11 mouse cellular contexts compared by ENCODE assay signal in the genomic region with DNA sequence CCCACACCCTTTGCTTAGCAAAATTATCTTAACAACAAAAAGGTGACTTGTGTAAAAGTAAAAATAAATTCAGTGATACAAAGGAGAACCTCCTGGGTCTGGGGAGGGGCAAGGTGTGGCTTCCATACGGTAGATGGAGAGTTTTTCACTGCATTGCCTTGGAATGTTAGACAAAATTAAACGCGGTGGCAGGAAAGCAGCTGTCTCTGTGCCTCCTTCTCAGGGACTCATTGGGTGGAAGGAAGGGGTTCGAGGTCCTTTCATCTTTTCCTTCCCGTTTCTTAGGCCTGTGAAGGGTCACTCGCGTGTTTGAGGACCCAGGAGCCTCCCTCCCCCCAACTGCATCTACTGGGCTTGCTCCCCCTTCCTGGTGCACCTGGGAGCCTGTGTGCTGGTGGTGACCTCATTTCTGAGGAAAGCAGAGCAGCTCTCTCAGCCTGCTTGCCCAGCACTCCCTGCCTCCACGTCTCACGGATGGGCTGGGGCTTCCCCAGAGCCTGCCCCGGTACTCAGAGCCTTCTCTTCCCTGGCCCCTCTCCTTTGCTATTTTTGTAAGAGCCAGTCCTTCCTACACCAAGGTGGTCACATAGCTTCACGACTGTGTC. TPM values are rescaled to one million over a fixed set of nuclear protein-coding genes. Genes with fewer than 3 reads are reported as not detected.
DNase-seq lines count a peak whose midpoint lies in the region; ATAC-seq lines count a peak whose summit lies in the region.
"Had no signal": no experiment of that assay in that cellular context is flagged by ENCODE, and none has a peak within 500 bp of the region (broad histone marks: within the 10 kb centered on the region; RNA-seq: fewer than 3 reads in every experiment).

No protein-coding gene starts in this region.

- WGBS in forebrain, embryonic 12.5 days = under 1% methylated on average over 11 of the region's 11 CpGs
- WGBS in midbrain, embryonic 12.5 days = 2% methylated on average over 11 of the region's 11 CpGs

- peak overlapping the region; percentile 94 for H3K4me2 ChIP-seq in forebrain, embryonic 12.5 days
- H3K4me2 ChIP-seq in midbrain, embryonic 12.5 days (replicated peaks) = peak overlapping the region; percentile 77
- H3K4me2 ChIP-seq: limb, embryonic 15.5 days had no signal

- no peaks in the 10 kb centered on the region for H3K9me3 ChIP-seq in forebrain, embryonic 12.5 days
- no peaks in the 10 kb centered on the region for H3K9me3 ChIP-seq in midbrain, embryonic 12.5 days
- H3K9me3 ChIP-seq: limb, embryonic 15.5 days had no signal

- H3K9ac ChIP-seq in forebrain, embryonic 12.5 days = peak overlapping the region; percentile 100
- peak overlapping the region; percentile 92 for H3K9ac ChIP-seq in midbrain, embryonic 12.5 days (replicated peaks)
- H3K9ac ChIP-seq: limb, embryonic 15.5 days had no signal

- ATAC-seq in forebrain, embryonic 12.5 days (ENCODE audit: low FRiP score) = no peak
- ATAC-seq in midbrain, embryonic 12.5 days (ENCODE audit: low FRiP score, low read depth) = no peak

- peak; percentile 29 for DNase-seq in ES-CJ7 (ENCODE audit: low read depth, low spot score)
- peak; percentile 73 for DNase-seq in cerebellum, adult 11-12 months
- no peak for DNase-seq in adrenal gland, postnatal 10 days
- DNase-seq in urinary bladder, postnatal 10 days (ENCODE audit: low spot score) = no peak
- no peak for DNase-seq in heart, adult 11 months
- DNase-seq: gastrocnemius, postnatal 10 days; heart, postnatal 4 days; kidney, postnatal 4 days had no signal

- H3K4me1 ChIP-seq in forebrain, embryonic 12.5 days = peaks cover 79% of the 10 kb centered on the region
- peaks cover 68% of the 10 kb centered on the region for H3K4me1 ChIP-seq in midbrain, embryonic 12.5 days

- peaks cover 55% of the 10 kb centered on the region for H3K36me3 ChIP-seq in forebrain, embryonic 12.5 days (replicated peaks)
- H3K36me3 ChIP-seq in midbrain, embryonic 12.5 days = peaks cover 27% of the 10 kb centered on the region; the same call in 1 of the 2 replicates
- H3K36me3 ChIP-seq: limb, embryonic 15.5 days had no signal

- peaks cover 37% of the 10 kb centered on the region; the same call in 1 of the 2 replicates for H3K27me3 ChIP-seq in forebrain, embryonic 12.5 days
- H3K27me3 ChIP-seq in midbrain, embryonic 12.5 days = peaks cover 96% of the 10 kb centered on the region

- peak overlapping the region; percentile 100 for H3K27ac ChIP-seq in forebrain, embryonic 12.5 days
- peak overlapping the region; percentile 97 for H3K27ac ChIP-seq in midbrain, embryonic 12.5 days (replicated peaks)
- H3K27ac ChIP-seq: limb, embryonic 15.5 days had no signal

- peak overlapping the region; percentile 95 for H3K4me3 ChIP-seq in forebrain, embryonic 12.5 days (replicated peaks)
- H3K4me3 ChIP-seq in midbrain, embryonic 12.5 days = peak overlapping the region; percentile 65
- H3K4me3 ChIP-seq: limb, embryonic 15.5 days had no signal

RNA-seq across cellular contexts. Expression of a gene that starts 41.0 kb away (rescaled TPM):
- polyA plus RNA-seq in forebrain, embryonic 12.5 days (2016; fragmentation: Nextera tagmentation; extraction: Ambion mirVana) = 41.7 and 45.1 TPM in 2 replicates
- polyA plus RNA-seq in midbrain, embryonic 12.5 days (2016; fragmentation: Nextera tagmentation; extraction: Ambion mirVana) = 41.2 and 44.5 TPM in 2 replicates
- total RNA-seq in adrenal gland, postnatal 10 days (2021) = 10 to 100 TPM; 78.9 to 83.1 TPM

Comparison
In these comparisons a context has a peak if more than half of its experiments do, and no peak if none do; other contexts are left out.
1. DNase-seq: peak in ES-CJ7 (single experiment) and cerebellum, adult 11-12 months (single experiment); none in adrenal gland, postnatal 10 days (single experiment), urinary bladder, postnatal 10 days (single experiment) and heart, adult 11 months (single experiment).